Mouse (Mus musculus) lung, postnatal 10 days (tissue): ENCODE results near the gene Olfr781.
"Not testable (repeated sequence)": the region's sequence is repeated elsewhere in the genome, so short reads cannot be mapped to it uniquely, and the experiment has no call there.

Experiments
- DNase-seq: peaks from one replicate; pipeline ENCODE4 v3.0.0; 2021

Gene Olfr781

GRCm38 (mm10) chr10:129328554-129328953 lies at the start of gene Olfr781:
TSS of gene Olfr781 (plus strand) at chr10:129328854.
- DNase-seq: no peak

GRCm38 (mm10) chr10:129312973-129313372 lies 15.7 kb upstream of the Olfr781 start:
- DNase-seq: not testable (repeated sequence)

GRCm38 (mm10) chr10:129313521-129313920 lies 15.1 kb upstream of the Olfr781 start:
- not testable (repeated sequence) for DNase-seq

GRCm38 (mm10) chr10:129317817-129318216 lies 10.8 kb upstream of the Olfr781 start, which contains the start of gene Olfr780:
TSS of gene Olfr780 (plus strand) at chr10:129318117.
- no peak for DNase-seq

- no peak for DNase-seq
Measured at GRCm38 (mm10) chr10:129348550-129348949, 19.9 kb downstream of the Olfr781 start, which contains the start of gene Olfr782. TSS of gene Olfr782 (plus strand) at chr10:129348850.

- not testable (repeated sequence) for DNase-seq
Measured at GRCm38 (mm10) chr10:129352475-129352874, 23.8 kb downstream of the Olfr781 start.

- DNase-seq: not testable (repeated sequence)
Measured at GRCm38 (mm10) chr10:129356496-129356895, 27.8 kb downstream of the Olfr781 start.

GRCm38 (mm10) chr10:129357307-129357706 lies 28.7 kb downstream of the Olfr781 start:
- DNase-seq: no peak

GRCm38 (mm10) chr10:129374051-129374450 lies 45.4 kb downstream of the Olfr781 start:
- not testable (repeated sequence) for DNase-seq
